Mouse (Mus musculus) brain, adult 10 weeks (tissue): Measurements from ENCODE around the gene Lrsam1. TPM values are rescaled to one million over a fixed set of nuclear protein-coding genes. Genes with fewer than 3 reads are reported as not detected.

ENCODE experiments used
- polyA plus RNA-seq: library from polyadenylated mRNA; stranded (reverse); fragments of 350-450 nt; fragmentation: Illumina TruSeq; extraction: RNeasy Lipid Tissue Mini Kit (QIAGEN cat#74804); gene quantifications from one replicate; pipeline ENCODE4 v1.2.3, GENCODE M21; 2015; ENCODE audit warnings: low read depth, low replicate concordance

The Lrsam1 gene
- polyA plus RNA-seq: 26.3 TPM

DNA sequence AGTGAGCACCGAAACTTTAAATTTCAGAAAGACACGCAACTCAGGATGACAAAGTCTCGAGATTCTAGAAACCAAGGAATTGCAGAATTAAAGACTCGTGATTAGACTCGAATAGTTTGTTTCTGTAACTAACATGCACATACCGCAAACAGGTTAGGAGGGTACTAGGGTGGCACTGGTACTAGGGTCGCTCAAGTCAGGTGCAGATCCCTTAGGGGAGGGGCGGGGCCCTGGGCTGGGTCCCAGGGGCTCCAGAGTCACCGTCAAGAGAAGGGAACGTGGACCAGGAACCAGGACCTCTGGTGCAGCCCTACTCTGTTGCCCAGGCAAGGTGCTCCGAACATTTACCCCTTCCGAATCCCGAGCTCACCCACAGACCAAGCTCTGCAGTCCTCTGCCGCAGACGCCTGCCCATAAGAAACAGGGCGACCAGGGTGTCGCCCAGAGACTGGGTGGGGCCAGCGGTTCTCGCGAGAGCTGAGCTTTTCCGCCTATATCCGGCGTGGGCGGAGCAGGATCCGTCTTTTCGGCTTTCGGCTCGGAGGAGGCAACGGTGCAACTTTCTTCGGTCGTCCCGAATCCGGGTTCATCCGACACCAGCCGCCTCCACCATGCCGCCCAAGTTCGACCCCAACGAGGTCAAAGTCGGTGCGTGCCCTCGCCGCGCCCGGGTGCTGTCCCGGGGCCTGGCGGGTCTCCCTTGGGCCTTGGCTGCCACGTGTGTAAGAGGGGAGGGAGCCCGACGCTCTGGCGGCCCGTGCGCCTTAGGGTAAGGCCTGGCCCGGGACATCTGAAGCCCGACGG is at the start of gene Lrsam1, which contains the start of gene Rpl12:
Gene Lrsam1 (minus strand): TSS at position 423 of the 804 bp plus-strand sequence.
Gene Rpl12 (plus strand): TSS at position 368 of the 804 bp plus-strand sequence.

DNA sequence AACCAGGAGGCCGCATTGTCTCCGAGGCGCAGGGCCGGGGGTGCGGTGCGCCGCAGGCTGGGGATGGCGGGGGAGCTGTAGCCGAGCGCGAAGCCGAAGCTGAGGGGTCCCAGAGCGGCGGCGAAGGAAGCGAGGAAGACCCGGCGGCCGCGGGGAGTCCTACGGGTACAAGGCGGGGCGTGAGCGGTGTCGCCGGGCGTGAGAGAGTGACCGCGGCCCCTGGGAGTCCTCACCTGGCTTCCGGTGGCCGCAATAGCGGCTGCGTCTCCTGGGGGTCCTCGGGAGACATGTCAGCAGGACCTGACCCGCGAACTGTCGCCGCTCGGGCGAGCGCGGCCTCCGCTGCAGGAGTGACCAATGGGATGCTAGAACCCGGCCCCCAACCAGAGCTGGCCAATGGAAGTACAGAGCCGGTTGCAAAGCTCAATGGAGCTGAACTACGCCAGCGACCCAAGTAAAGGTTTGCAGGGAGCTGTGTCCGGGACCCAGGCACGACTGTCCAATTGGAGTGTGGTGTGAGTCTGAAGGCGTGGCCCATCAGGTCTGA is 20.4 kb upstream of the Lrsam1 start, which contains the start of gene Slc2a8:
Gene Slc2a8 (minus strand): TSS at position 359 of the 547 bp plus-strand sequence.

DNA sequence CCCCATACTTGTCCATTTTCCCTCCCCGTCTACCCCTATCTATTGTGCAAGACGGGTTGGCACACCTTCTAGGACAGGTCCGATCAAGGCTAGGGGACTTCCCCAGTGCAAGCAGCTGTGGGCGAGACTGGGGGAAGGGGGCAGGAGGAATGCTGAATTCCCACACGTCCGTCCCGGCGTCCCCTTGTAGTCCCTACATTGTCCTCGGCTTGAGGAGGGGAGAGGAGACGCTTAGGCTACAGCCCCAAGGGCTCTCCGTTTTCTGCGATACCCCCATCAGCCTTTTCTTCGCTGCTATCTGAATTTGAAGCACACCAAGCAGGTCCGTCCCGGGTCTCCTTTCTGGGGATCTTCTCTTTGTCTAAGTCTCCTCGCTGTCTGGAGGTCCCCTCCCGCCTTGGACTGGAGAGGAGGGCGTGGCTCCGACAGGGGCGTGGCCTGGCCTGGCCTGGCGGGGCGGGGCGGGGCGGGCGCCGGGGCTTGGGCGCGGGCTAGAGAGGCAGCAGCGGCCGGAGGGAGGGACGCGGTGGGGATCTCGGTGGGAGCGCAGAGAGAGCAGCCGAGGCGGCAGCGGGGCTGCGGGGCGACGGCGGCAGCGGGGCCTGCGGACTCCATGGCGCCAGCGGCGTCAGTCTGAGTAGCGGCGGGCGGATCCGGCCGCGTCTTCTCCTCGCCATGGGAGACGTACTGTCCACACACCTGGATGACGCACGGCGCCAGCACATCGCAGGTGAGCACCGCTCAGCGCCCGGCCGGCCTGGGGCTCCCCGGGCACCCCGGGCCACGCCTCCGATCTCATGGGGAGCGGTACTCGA is 85.5 kb downstream of the Lrsam1 start, which contains the start of gene Fam129b:
Gene Fam129b (plus strand): TSS at position 440 of the 815 bp plus-strand sequence.

Other genes starting within 250 kb of the Lrsam1 start
- 127 TPM for gene Cdk9, start 248.5 kb downstream of the Lrsam1 start, polyA plus RNA-seq
- 15.5 TPM for gene Sh2d3c, start 240.6 kb downstream of the Lrsam1 start, polyA plus RNA-seq
- 2.6 TPM for gene 6330409D20Rik, start 220.6 kb downstream of the Lrsam1 start, polyA plus RNA-seq
- 35.2 TPM for gene Tor2a, start 204.4 kb downstream of the Lrsam1 start, polyA plus RNA-seq
- 1.5 TPM for gene Ttc16, start 186.0 kb downstream of the Lrsam1 start, polyA plus RNA-seq
- 6.8 TPM for gene Ptrh1, start 185.8 kb downstream of the Lrsam1 start, polyA plus RNA-seq
- 1.3 TPM for gene Cfap157, start 177.2 kb downstream of the Lrsam1 start, polyA plus RNA-seq
- gene Stxbp1, start 114.4 kb downstream of the Lrsam1 start, polyA plus RNA-seq: 506 TPM
- 19.9 TPM for gene Fam129b, start 85.5 kb downstream of the Lrsam1 start, polyA plus RNA-seq
- gene Rpl12, start 55 bp downstream of the Lrsam1 start, polyA plus RNA-seq: 710 TPM
- 20.3 TPM for gene Slc2a8, start 20.5 kb upstream of the Lrsam1 start, polyA plus RNA-seq
- gene Garnl3, start 170.0 kb upstream of the Lrsam1 start, polyA plus RNA-seq: 60.0 TPM